Mouse (Mus musculus) cerebellum, adult 2 months (tissue): ENCODE data around the gene Gm26965.

Experiments used
- CTCF ChIP-seq: fragments of 200-500 bp; IDR thresholded peaks from 2 replicates; pipeline ENCODE4 v1.5.1; 2011; ENCODE audit warnings: low read depth, mild to moderate bottlenecking, control low read depth, low read length, moderate library complexity, borderline replicate concordance; ENCODE audit not compliant: insufficient read depth
- POLR2A ChIP-seq: fragments of 200-500 bp; IDR thresholded peaks from 2 replicates; pipeline ENCODE4 v1.6.1; 2011; ENCODE audit warnings: low read length, control low read depth, borderline replicate concordance; ENCODE audit not compliant: insufficient read depth

DNA sequence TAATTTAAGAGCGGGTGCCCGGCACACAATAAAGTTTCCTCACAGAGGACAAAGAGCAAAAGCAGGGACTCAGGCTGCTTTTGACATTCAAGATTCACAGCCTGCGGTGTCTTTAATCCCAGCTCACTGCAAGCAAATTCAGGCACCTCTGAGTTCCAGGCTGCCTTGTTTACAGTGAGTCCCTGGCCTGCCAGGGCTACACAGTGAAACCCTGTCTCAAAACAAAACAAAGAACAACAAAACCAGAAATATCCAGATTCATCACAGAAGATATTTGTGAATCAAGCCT, 74.0 kb downstream of the Gm26965 start:
- TF ChIP-seq CTCF (no peak), POLR2A (no peak)
